Mouse (Mus musculus) intestine, embryonic 14.5 days (tissue): ENCODE results near the gene Gm44579. TPM values are rescaled to one million over a fixed set of nuclear protein-coding genes. Genes with fewer than 3 reads are reported as not detected.
A peak's percentile ranks its signal among the peaks of the same experiment; 100 is the strongest.

ENCODE experiments used
- ATAC-seq: fragments of 200-750 bp; cut with Nextera tagmentation; replicated peaks from 2 replicates; pipeline ENCODE4 v1.8.0; 2017; ENCODE audit warnings: low read depth, moderate number of reproducible peaks, moderate TSS enrichment, moderate library complexity; ENCODE audit not compliant: low FRiP score, low TSS enrichment
- DNase-seq: peaks from one replicate; pipeline ENCODE4 v3.0.0-alpha.2; 2018; ENCODE audit warnings: low spot score
- H3K27ac ChIP-seq: fragments of 300-500 bp; sonication (generic); 2 replicates; pipeline ENCODE4 v1.5.1; 2014; ENCODE audit warnings: low read depth, mild to moderate bottlenecking, control low read depth
- H3K27me3 ChIP-seq: fragments of 300-500 bp; sonication (generic); replicated peaks from 2 replicates; pipeline ENCODE4 v1.6.1; 2014; ENCODE audit warnings: low read length, control low read depth; ENCODE audit not compliant: control insufficient read depth, insufficient read depth
- H3K36me3 ChIP-seq: fragments of 300-500 bp; sonication (generic); 2 replicates; pipeline ENCODE4 v1.6.1; 2014; ENCODE audit warnings: low read length, control low read depth; ENCODE audit not compliant: control insufficient read depth, insufficient read depth
- H3K4me1 ChIP-seq: fragments of 300-500 bp; sonication (generic); replicated peaks from 2 replicates; pipeline ENCODE4 v1.6.1; 2014; ENCODE audit warnings: low read length, control low read depth, mixed read lengths; ENCODE audit not compliant: control insufficient read depth, insufficient read depth
- H3K4me2 ChIP-seq: fragments of 300-500 bp; sonication (generic); 2 replicates; pipeline ENCODE4 v1.6.1; 2014; ENCODE audit warnings: low read length
- H3K4me3 ChIP-seq: fragments of 300-500 bp; sonication (generic); 2 replicates; pipeline ENCODE4 v1.5.1; 2014; ENCODE audit warnings: low read depth, low read length, control low read depth, mixed read lengths
- H3K9ac ChIP-seq: fragments of 300-500 bp; sonication (generic); 2 replicates; pipeline ENCODE4 v1.6.1; 2014; ENCODE audit warnings: mild to moderate bottlenecking, low read length
- H3K9me3 ChIP-seq: fragments of 300-500 bp; sonication (generic); 2 replicates; pipeline ENCODE4 v1.6.1; 2016; ENCODE audit warnings: low read length, control low read depth; ENCODE audit not compliant: control insufficient read depth
- WGBS: fragments of 180-500 bp; shearing (Covaris S2); extraction: QIAGEN DNeasy Blood & Tissue Kit; methylation state at CpG from one replicate; pipeline ENCODE4 v1.1.7; 2014; 5-methylcytosine and 5-hydroxymethylcytosine counted together
- polyA plus RNA-seq: library from polyadenylated mRNA; unstranded; fragments of >200 nt; fragmentation: Nextera tagmentation; extraction: Ambion mirVana; gene quantifications from 2 replicates; pipeline ENCODE4 v1.2.1, GENCODE M21; 2014

The Gm44579 gene
- polyA plus RNA-seq, 1 experiment from 2014 or later: not detected

GRCm38 (mm10) chr15:98214130-98214529, 6.6 kb downstream of the Gm44579 start:
- Histone ChIP-seq H3K36me3 (no peaks in the 10 kb centered on the region), H3K27ac (no peak overlapping the region), H3K4me3 (no peak overlapping the region), H3K9ac (no peak overlapping the region), H3K4me2 (no peak overlapping the region), H3K9me3 (no peaks in the 10 kb centered on the region), H3K4me1 (no peaks in the 10 kb centered on the region), H3K27me3 (no peaks in the 10 kb centered on the region)
- 69% methylated on average over 5 of the region's 5 CpGs for whole genome bisulfite sequencing
- ATAC-seq: no peak
- no peak for DNase-seq

DNA sequence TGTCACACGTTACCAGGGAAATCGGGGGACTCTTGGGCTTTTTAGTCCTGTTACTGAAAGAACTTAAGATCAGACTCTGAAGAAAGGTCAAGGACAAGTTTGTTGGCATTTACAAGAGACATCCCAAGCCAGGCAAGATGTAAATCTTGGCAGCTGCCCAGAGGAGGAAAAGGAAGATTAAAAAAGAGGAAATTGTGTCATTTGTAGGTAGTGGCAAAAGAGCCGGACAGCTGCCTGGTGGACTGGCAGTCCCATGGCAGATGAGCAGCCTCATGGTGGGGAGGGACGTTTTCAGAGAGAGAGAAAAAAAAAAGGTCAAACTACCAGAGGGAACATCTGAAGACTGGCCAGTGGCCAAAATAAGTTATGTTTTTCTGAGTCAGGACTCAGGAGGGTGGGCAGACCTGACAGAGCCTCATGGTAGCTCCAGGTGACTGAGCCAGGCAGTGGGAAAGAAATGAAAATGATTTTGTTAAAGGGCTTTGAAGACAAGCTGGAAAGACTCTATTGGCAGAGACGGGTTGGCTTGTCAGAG, 7.4 kb downstream of the Gm44579 start:
- Histone ChIP-seq H3K27me3 (no peaks in the 10 kb centered on the region), H3K9ac (no peak overlapping the region), H3K9me3 (no peaks in the 10 kb centered on the region), H3K36me3 (no peaks in the 10 kb centered on the region), H3K4me3 (no peak overlapping the region), H3K27ac (no peak overlapping the region), H3K4me2 (no peak overlapping the region), H3K4me1 (no peaks in the 10 kb centered on the region)
- ATAC-seq (no peak), DNase-seq (no peak)
- 75% methylated on average over 5 of the region's 5 CpGs for WGBS

- H3K36me3 ChIP-seq: no peaks in the 10 kb centered on the region
- H3K4me3 ChIP-seq: no peak overlapping the region
- H3K4me2 ChIP-seq: no peak overlapping the region
- H3K27me3 ChIP-seq: no peaks in the 10 kb centered on the region
- no peaks in the 10 kb centered on the region for H3K4me1 ChIP-seq
- ATAC-seq (no peak), DNase-seq (no peak)
- no peak overlapping the region for H3K27ac ChIP-seq
- 79% methylated on average over 7 of the region's 7 CpGs for WGBS
- no peaks in the 10 kb centered on the region for H3K9me3 ChIP-seq
- no peak overlapping the region for H3K9ac ChIP-seq
Observed at GRCm38 (mm10) chr15:98209676-98210075, 11.1 kb downstream of the Gm44579 start.

DNA sequence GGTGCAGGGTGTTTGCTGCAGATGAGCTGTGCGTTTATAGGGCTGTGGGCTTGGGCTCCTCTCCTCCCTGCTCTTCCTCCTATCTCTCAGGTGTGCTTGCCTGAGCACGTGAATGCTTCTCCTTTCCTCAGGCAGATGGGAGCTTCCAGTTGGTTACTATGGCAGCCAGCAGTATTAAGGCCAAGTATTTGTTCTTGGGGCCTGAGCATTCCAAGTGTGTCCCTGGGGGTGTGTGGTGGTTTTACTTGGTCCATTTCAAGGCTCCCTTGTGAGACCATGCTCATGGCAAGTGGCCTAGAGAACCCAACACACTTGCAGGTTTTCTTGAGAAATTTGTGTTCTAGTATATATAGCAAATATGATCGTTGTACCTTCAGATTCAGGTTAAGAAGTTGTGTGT, 25.3 kb downstream of the Gm44579 start, which contains the start of gene Olfr288:
Gene Olfr288, minus strand, starts transcription at position 101 of the 400 bp plus-strand sequence.
- H3K4me1 ChIP-seq: no peaks in the 10 kb centered on the region
- WGBS: 62% methylated on average over 3 of the region's 3 CpGs
- ATAC-seq (no peak), DNase-seq (no peak)
- no peaks in the 10 kb centered on the region for H3K36me3 ChIP-seq
- H3K27me3 ChIP-seq: no peaks in the 10 kb centered on the region
- no peak within 1 kb of the TSS for H3K9ac ChIP-seq
- H3K4me2 ChIP-seq: no peak within 1 kb of the TSS
- H3K27ac ChIP-seq: no peak within 1 kb of the TSS
- no peak within 1 kb of the TSS for H3K4me3 ChIP-seq
- no peaks in the 10 kb centered on the region for H3K9me3 ChIP-seq

DNA sequence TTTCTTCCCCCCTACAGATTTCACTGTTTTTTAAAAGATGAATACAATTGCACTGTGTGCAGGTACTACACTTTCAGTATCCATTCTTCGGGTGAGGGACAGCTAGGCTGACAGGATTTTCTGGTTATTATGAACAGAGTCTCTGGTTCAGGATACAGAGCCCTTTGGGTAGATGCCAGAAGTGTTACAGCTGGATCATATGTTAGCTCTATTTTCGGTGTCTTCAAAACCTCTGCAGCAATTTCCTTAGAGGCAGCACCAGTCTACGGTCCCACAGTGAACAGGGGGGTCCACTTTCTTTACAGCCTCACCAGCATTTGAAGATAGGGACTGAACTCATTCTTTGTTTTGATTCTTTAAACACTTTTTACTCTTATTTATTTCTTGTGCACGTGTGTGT, 36.3 kb downstream of the Gm44579 start:
- no peak overlapping the region for H3K9ac ChIP-seq
- no peak overlapping the region for H3K4me3 ChIP-seq
- no peak overlapping the region for H3K27ac ChIP-seq
- peaks cover 4% of the 10 kb centered on the region for H3K4me1 ChIP-seq
- no peak overlapping the region for H3K4me2 ChIP-seq
- no peaks in the 10 kb centered on the region for H3K36me3 ChIP-seq
- H3K27me3 ChIP-seq: 0 out of 2 replicates have a peak, but pooled peaks cover 1% of the 10 kb centered on the region
- DNase-seq (no peak), ATAC-seq (no peak)
- H3K9me3 ChIP-seq: no peaks in the 10 kb centered on the region
- 52% methylated on average over 4 of the region's 4 CpGs for WGBS

DNA sequence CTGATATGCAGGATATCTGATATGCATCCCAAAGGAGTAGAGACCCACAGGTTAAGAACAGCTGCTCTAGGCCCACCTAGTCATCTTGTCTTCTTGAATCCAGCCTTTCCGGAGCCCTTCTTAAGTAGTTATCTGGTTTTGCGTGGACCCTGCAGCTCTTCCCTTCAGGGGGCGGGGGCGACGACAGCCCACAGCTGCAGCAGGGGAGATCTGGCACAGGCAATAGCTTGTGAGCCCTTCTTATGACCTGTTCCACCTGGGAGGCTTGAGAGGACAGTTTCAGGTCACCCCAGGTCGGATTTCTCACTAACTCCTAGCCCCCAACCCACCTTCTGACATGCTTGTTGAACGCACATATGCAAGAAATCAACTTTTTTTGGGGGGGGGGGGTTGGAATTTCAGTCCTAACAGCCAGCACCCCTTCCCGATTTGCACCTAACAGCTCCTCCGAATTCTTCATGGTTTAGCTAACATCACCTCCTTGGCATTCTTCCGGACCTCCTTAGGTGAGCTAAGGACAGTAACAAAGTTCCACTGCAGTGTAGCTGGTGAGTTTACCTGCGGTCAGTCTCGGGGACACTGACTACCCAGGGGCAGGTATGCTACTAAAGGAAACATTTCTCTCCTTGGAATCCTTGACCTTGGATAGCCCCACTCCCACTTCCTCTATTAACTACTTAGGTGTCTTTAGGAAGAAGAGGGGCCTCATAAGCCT, 38.8 kb downstream of the Gm44579 start:
- H3K4me3 ChIP-seq: no peak overlapping the region
- no peaks in the 10 kb centered on the region for H3K9me3 ChIP-seq
- no peak overlapping the region for H3K9ac ChIP-seq
- H3K27me3 ChIP-seq: 0 out of 2 replicates have a peak, but pooled peaks cover 14% of the 10 kb centered on the region
- H3K27ac ChIP-seq: no peak overlapping the region
- DNase-seq (no peak), ATAC-seq (no peak)
- H3K4me1 ChIP-seq: peaks cover 4% of the 10 kb centered on the region
- no peaks in the 10 kb centered on the region for H3K36me3 ChIP-seq
- peak overlapping the region; percentile 53; the same call in 1 of the 2 replicates for H3K4me2 ChIP-seq
- 66% methylated on average over 12 of the region's 12 CpGs for WGBS

- no peaks in the 10 kb centered on the region for H3K9me3 ChIP-seq
- H3K4me3 ChIP-seq: peak overlapping the region; percentile 48
- peak overlapping the region; percentile 53 for H3K4me2 ChIP-seq
- peak overlapping the region; percentile 29; the same call in 1 of the 2 replicates for H3K27ac ChIP-seq
- H3K27me3 ChIP-seq: 0 out of 2 replicates have a peak, but pooled peaks cover 18% of the 10 kb centered on the region
- peaks cover 4% of the 10 kb centered on the region for H3K4me1 ChIP-seq
- no peaks in the 10 kb centered on the region for H3K36me3 ChIP-seq
- H3K9ac ChIP-seq: peak overlapping the region; percentile 23; the same call in 1 of the 2 replicates
- under 1% methylated on average over 30 of the region's 30 CpGs for WGBS
- ATAC-seq: peak; percentile 96
- peak; percentile 93 for DNase-seq
Observed at GRCm38 (mm10) chr15:98181132-98181711, 39.6 kb downstream of the Gm44579 start.

DNA sequence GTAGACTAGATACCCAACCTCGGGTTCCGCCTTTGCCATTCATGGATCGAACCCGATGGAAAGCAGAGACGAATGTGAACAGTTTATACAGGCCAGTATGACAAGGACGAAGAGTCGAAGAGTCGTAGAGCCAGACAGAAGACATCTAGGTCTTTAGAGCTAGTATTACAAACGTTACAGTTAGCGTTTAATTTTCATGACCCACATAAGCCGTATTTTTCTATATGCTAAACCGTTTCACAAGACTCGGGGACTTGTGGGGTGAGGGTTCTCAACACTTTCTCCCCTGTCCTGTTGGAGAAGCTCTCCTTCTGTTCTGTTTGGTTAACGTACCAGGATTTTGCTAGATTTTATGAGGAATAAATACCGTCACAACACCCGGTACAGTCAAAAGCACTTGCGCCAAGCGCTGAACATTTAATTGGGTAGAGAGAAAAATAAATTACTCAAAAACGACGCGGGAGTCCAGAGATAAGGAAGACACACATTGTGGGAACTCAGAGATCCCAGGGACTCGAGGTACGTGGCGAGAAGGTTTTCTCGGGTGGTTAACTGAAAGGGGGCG, 40.1 kb downstream of the Gm44579 start:
- Histone ChIP-seq H3K36me3 (no peaks in the 10 kb centered on the region), H3K4me1 (peaks cover 4% of the 10 kb centered on the region), H3K9me3 (no peaks in the 10 kb centered on the region), H3K4me2 (peak overlapping the region; percentile 53), H3K27me3 (peaks cover 21% of the 10 kb centered on the region; the same call in 1 of the 2 replicates), H3K9ac (peak overlapping the region; percentile 23), H3K27ac (peak overlapping the region; percentile 29; the same call in 1 of the 2 replicates), H3K4me3 (peak overlapping the region; percentile 48)
- DNase-seq (no peak), ATAC-seq (no peak)
- 9% methylated on average over 26 of the region's 26 CpGs for WGBS
